Mouse (Mus musculus) 3T3-L1 (cell line): ENCODE measurements around the gene Kcnc3.

Experiments used
- DNase-seq: peaks from one replicate; pipeline ENCODE4 v3.0.0-alpha.2; 2015; ENCODE audit warnings: low read depth, low spot score

The Kcnc3 gene

GRCm38 (mm10) chr7:44570989-44571388 is 19.5 kb upstream of the Kcnc3 start:
- DNase-seq = no peak

- no peak for DNase-seq
These were observed 18.7 kb upstream of the Kcnc3 start for GRCm38 (mm10) chr7:44571811-44572210.

- DNase-seq = no peak
These were observed 18.2 kb upstream of the Kcnc3 start, which contains the start of gene Napsa for GRCm38 (mm10) chr7:44572213-44572701. Napsa (plus strand) TSS chr7:44572380.

GRCm38 (mm10) chr7:44572956-44573484 is 17.4 kb upstream of the Kcnc3 start:
- no peak for DNase-seq

GRCm38 (mm10) chr7:44576333-44576844 is 14.1 kb upstream of the Kcnc3 start:
- no peak for DNase-seq

GRCm38 (mm10) chr7:44581637-44582036 is 8.8 kb upstream of the Kcnc3 start:
- DNase-seq = no peak

GRCm38 (mm10) chr7:44582709-44583108 is 7.8 kb upstream of the Kcnc3 start:
- DNase-seq = no peak

- no peak for DNase-seq
These were observed 7.3 kb upstream of the Kcnc3 start for GRCm38 (mm10) chr7:44583146-44583545.

GRCm38 (mm10) chr7:44584265-44584804 is 6.1 kb upstream of the Kcnc3 start:
- DNase-seq = no peak

GRCm38 (mm10) chr7:44584921-44585320 is 5.5 kb upstream of the Kcnc3 start:
- no peak for DNase-seq

GRCm38 (mm10) chr7:44585606-44586005 is 4.9 kb upstream of the Kcnc3 start:
- no peak for DNase-seq

GRCm38 (mm10) chr7:44586518-44586917 is 3.9 kb upstream of the Kcnc3 start:
- DNase-seq = no peak

- DNase-seq = no peak
These were observed 3.5 kb upstream of the Kcnc3 start for GRCm38 (mm10) chr7:44586930-44587329.

GRCm38 (mm10) chr7:44587676-44588075 is 2.8 kb upstream of the Kcnc3 start:
- no peak for DNase-seq

GRCm38 (mm10) chr7:44588338-44588737 is 2.1 kb upstream of the Kcnc3 start:
- no peak for DNase-seq

- DNase-seq = no peak
These were observed 1.3 kb upstream of the Kcnc3 start for GRCm38 (mm10) chr7:44589149-44589548.

- no peak for DNase-seq
These were observed 518 bp upstream of the Kcnc3 start for GRCm38 (mm10) chr7:44589946-44590345.

GRCm38 (mm10) chr7:44591348-44592116 is 1.1 kb downstream of the Kcnc3 start:
- no peak for DNase-seq

GRCm38 (mm10) chr7:44593051-44593450 is 2.6 kb downstream of the Kcnc3 start:
- DNase-seq = no peak

- DNase-seq = no peak
These were observed 3.3 kb downstream of the Kcnc3 start for GRCm38 (mm10) chr7:44593775-44594174.

- DNase-seq = peak; percentile 12
These were observed 3.8 kb downstream of the Kcnc3 start for GRCm38 (mm10) chr7:44594291-44594690.

GRCm38 (mm10) chr7:44595131-44595561 is 4.7 kb downstream of the Kcnc3 start:
- no peak for DNase-seq

- DNase-seq = no peak
These were observed 5.6 kb downstream of the Kcnc3 start for GRCm38 (mm10) chr7:44596051-44596450.
